Mouse (Mus musculus) layer of hippocampus, postnatal 25 days (tissue): ENCODE measurements around the gene Slc39a11. TPM values are rescaled to one million over a fixed set of nuclear protein-coding genes. Genes with fewer than 3 reads are reported as not detected.
A peak's percentile ranks its signal among the peaks of the same experiment; 100 is the strongest.

Experiments used
- DNase-seq, 2 experiments: peaks; one replicate each; pipeline ENCODE4 v3.0.0; 2022; ENCODE audit warnings: mixed read lengths in 2 of 2, low spot score in 1 of 2; ENCODE audit errors: extremely low spot score in 1 of 2
- total RNA-seq, 2 experiments: library from RNA; stranded (reverse); gene quantifications; 2 replicates each; pipeline ENCODE4 v1.2.3; 2021

The Slc39a11 gene
- total RNA-seq, 2 experiments from 2014 or later = 23.0 to 23.3 TPM

DNA sequence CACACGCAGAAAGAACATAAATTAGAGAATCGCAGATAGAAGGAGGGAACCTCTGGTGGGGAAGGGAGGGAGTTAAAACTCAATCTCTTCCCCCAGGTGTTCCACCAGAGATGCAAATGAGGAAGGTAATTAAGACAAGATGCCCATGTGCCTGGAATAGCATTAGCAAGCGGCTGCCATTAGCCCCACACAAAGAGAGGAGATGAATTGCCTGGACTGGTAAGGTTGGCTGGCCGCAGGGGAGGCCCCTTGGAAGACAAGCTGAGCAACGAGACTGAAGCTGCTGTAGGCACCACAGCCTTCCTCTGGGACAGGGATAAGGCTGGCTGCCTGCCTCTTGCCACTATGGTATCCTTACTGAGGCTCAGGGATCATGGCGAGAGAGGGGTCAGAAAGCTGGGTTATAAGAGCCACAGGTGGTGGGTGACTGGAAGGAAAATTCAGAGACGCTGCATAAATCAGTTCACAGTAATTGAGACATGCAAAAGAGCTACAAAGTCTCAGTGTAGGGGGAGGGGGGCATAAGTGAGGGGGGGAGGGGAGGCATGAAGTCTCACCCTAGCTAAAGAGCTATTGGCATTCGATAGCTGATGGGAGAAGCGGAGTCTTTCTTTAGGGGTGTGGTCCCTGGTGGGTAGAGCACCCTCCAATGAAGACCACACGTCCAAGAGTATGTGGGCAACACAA lies 340.5 kb downstream of the Slc39a11 start:
- no peak for DNase-seq

GRCm38 (mm10) chr11:113308256-113308941 lies 341.5 kb downstream of the Slc39a11 start:
- DNase-seq = no peak

GRCm38 (mm10) chr11:113303204-113303603 lies 346.7 kb downstream of the Slc39a11 start:
- no peak for DNase-seq

- no peak for DNase-seq
Observed at GRCm38 (mm10) chr11:113299492-113299891, 350.4 kb downstream of the Slc39a11 start.

GRCm38 (mm10) chr11:113297765-113298164 lies 352.1 kb downstream of the Slc39a11 start:
- peak; percentile 70 to 78 for DNase-seq

GRCm38 (mm10) chr11:113296912-113297625 lies 352.8 kb downstream of the Slc39a11 start:
- no peak for DNase-seq

GRCm38 (mm10) chr11:113296162-113296561 lies 353.7 kb downstream of the Slc39a11 start:
- DNase-seq = peak; percentile 83 to 97

DNA sequence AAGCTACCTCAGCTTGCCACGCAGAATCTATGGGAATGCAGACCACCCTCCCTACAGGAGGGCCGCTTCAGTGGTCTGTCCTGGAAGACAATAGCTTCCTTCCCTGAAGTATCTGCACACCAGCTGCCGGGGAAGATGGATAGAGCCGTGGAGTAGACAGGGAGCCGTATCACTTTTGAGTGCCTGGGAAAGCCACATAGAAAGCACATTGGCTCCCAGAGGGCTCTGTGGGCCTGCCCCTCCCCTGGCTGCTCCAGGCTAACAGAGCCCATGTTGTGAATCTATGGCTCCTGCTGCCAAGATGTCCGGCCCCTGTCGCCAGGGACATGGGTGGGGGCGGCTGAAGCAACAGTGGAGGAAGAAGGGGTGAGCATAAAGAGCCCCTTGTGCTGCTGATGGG lies 355.4 kb downstream of the Slc39a11 start:
- no peak for DNase-seq

DNA sequence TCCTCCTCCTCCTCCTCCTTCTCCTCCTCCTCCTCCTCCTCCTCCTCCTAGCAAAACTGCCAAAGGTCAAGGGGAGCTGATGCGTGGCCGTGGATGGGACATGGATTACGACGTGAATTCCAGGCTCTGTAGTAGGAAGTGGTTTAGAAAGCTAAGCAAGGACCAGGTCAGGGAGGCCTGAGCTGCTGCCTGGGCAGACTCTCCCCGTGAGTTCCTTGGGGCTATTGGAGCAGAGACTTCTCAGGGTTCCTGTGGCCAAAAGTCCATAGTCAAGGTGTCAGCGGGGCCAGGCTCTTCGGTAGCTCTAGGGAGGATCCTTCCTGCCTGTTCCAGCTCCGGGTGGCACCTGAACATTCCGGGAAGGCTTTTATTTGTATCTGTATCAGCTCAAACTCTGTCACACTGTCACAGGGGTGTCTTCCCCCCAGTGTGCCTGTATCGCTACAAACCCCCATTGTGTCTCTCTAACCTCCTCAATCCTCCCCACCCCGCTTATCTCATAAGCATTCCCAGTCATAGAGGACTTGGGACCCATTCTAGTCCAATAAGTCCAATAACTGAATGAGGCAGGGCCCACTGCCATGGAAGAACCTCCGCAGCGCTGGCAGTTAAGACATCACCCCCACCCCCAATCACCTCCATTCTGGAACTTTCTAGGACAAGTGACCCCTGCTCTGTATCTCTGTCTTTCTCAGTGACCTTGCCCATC lies 356.8 kb downstream of the Slc39a11 start:
- DNase-seq = no peak

- DNase-seq = no peak
Observed at GRCm38 (mm10) chr11:113291781-113292714, 357.8 kb downstream of the Slc39a11 start.

GRCm38 (mm10) chr11:113290911-113291310 lies 359.0 kb downstream of the Slc39a11 start:
- DNase-seq = no peak

DNA sequence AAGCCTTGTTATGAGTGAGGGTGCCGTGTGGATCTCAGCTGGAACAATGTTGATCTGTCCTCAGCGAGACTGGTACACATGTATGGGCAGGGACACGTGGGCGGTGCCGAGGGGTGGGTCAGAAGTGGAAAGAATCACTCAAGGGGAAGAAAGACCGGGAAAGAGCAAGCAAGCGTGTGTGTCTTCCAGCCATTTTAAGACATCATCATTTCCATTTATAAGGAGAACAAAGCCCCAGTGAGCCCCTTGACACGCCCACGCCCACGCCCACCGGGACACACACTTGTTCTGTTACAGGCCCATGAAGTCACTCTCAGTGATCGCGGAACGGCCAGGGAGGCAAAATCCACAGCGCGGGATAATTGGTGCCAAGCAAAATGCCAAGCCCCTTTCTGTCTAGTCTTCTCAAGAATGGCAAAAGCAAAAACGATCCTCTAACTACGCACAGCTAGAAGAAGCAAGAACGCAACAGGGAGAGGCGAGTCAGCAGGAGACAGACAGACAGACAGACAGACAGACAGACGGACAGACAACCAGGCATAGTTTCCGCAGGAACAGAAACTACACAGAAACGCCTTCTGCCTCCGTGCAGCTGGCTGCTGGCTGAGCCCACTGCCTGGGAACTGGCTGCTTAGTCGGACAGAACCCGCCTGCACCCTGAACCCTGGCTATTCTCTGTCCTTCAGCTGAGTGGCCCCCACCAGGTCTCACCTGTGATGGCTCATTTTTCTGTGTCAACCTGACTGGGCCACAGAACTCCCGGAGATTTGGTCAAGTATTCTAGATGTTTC lies 364.7 kb downstream of the Slc39a11 start:
- no peak for DNase-seq

DNA sequence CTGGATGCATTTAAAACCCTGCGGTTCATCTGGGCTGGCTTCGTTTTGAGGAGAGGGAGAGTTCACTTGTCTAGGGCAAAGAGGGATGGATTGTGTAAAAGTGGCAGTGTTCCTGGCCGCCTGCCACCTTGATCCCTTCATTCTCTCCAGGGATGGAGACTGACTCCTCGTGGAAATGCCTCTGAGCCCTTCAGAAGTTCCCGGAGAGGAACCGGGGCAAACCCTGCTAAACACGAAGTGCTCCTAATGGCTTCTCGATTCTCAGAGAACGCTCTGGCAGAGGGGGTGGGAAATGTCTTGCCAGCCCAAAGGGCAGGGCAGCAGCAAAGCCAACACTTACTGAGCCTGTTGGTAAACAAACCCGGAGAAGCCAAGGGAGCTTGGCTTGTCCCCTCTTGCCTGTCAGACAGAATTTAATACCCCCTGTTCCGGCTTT lies 366.5 kb downstream of the Slc39a11 start:
- no peak for DNase-seq

- DNase-seq = no peak
Observed at GRCm38 (mm10) chr11:113278238-113278637, 371.6 kb downstream of the Slc39a11 start.

GRCm38 (mm10) chr11:113277034-113277612 lies 372.8 kb downstream of the Slc39a11 start:
- no peak for DNase-seq

DNA sequence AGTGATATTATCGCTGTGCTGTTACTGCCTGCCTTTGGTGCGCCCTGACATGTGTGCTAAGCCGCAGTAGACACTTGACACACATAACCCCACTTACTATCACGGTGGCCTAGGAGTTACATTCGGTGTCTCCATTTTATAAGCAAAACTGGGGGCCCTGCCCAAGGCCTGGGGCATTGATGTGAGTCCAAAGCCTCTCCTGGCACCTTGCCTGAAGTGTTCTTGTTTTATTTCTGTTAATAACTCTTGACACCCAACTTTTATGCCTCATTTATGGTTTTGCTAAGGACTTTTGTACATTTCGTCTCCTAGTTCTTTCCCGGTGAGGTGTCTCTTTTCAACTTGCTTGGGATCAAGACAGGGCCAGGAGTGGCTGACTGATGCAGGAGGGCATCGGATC lies 373.4 kb downstream of the Slc39a11 start:
- DNase-seq = no peak

- no peak for DNase-seq
Observed at GRCm38 (mm10) chr11:113274037-113274436, 375.8 kb downstream of the Slc39a11 start.

- DNase-seq = no peak
Observed at GRCm38 (mm10) chr11:113271857-113272256, 378.0 kb downstream of the Slc39a11 start.
